Mouse (Mus musculus) ES-Bruce4 (cell line): ENCODE measurements around the gene Ttll5.

Experiments
- CTCF ChIP-seq: IDR thresholded peaks from one replicate; pipeline ENCODE4 v1.8.1; 2011; ENCODE audit warnings: low read depth, low read length
- EP300 ChIP-seq: IDR thresholded peaks from 2 replicates; pipeline ENCODE4 v1.6.1; 2011; ENCODE audit warnings: low read depth, low read length; ENCODE audit not compliant: insufficient read depth
- POLR2A ChIP-seq: IDR thresholded peaks from one replicate; pipeline ENCODE4 v1.8.1; 2011; ENCODE audit warnings: low read length; ENCODE audit not compliant: insufficient read depth

GRCm38 (mm10) chr12:85956251-85956650, 131.8 kb downstream of the Ttll5 start:
- TF ChIP-seq POLR2A (no peak), CTCF (no peak), EP300 (no peak)
